Mouse (Mus musculus) intestine, embryonic 14.5 days (tissue): Measurements from ENCODE around the gene Pate3. TPM values are rescaled to one million over a fixed set of nuclear protein-coding genes. Genes with fewer than 3 reads are reported as not detected.

Source experiments
- polyA plus RNA-seq: library from polyadenylated mRNA; unstranded; fragments of >200 nt; fragmentation: Nextera tagmentation; extraction: Ambion mirVana; gene quantifications from 2 replicates; pipeline ENCODE4 v1.2.1, GENCODE M21; 2014

The Pate3 gene
- polyA plus RNA-seq, 1 experiment from 2014 or later = 0.14 TPM

Other genes with a start within 250 kb of the Pate3 start
- 9.3 and 11.5 TPM in 2 replicates for gene Cdon, start 227.1 kb downstream of the Pate3 start, polyA plus RNA-seq
- gene Gm1113, start 129.9 kb downstream of the Pate3 start, polyA plus RNA-seq = not detected in 2 replicates
- gene Ddx25, start 89.7 kb downstream of the Pate3 start, polyA plus RNA-seq = 2.1 and 3.1 TPM in 2 replicates
- 21.7 and 23.9 TPM in 2 replicates for gene Pus3, start 89.6 kb downstream of the Pate3 start, polyA plus RNA-seq
- 0.31 and 0.43 TPM in 2 replicates for gene Pate2, start 77.9 kb downstream of the Pate3 start, polyA plus RNA-seq
- 14.4 and 14.6 TPM in 2 replicates for gene Hyls1, start 77.8 kb downstream of the Pate3 start, polyA plus RNA-seq
- not detected in 2 replicates for gene Pate4, start 36.3 kb downstream of the Pate3 start, polyA plus RNA-seq
- gene Pate1, start 39.2 kb upstream of the Pate3 start, polyA plus RNA-seq = not detected in 2 replicates
- gene Gm17677, start 92.8 kb upstream of the Pate3 start, polyA plus RNA-seq = not detected in 2 replicates
- not detected in 2 replicates for gene Gm17727, start 129.9 kb upstream of the Pate3 start, polyA plus RNA-seq
- not detected in 2 replicates for gene Gm27235, start 141.9 kb upstream of the Pate3 start, polyA plus RNA-seq
- gene D730048I06Rik, start 141.9 kb upstream of the Pate3 start, polyA plus RNA-seq = not detected in 2 replicates
- gene 9230110F15Rik, start 195.9 kb upstream of the Pate3 start, polyA plus RNA-seq = not detected in 2 replicates